Mouse (Mus musculus) MEL (cell line): ENCODE data around the gene Lrrc4.

Source experiments
- CTCF ChIP-seq, 3 experiments: IDR thresholded peaks in 2 of 3; conservative IDR thresholded peaks in 1 of 3; 2 replicates each; pipeline ENCODE4 v1.5.1; 2011 to 2012; ENCODE audit warnings: low read length in 3 of 3, low read depth in 2 of 3, mild to moderate bottlenecking in 2 of 3, improper control_type of control experiment in 1 of 3, inconsistent platforms in 1 of 3, mixed read lengths in 1 of 3, moderate library complexity in 1 of 3; ENCODE audit not compliant: control insufficient read depth in 1 of 3, insufficient read depth in 1 of 3, poor library complexity in 1 of 3, severe bottlenecking in 1 of 3
- EP300 ChIP-seq, 2 experiments: IDR thresholded peaks; 2 replicates each; pipeline ENCODE4 v1.6.1; 2011; ENCODE audit warnings: improper control_type of control experiment in 2 of 2, low read length in 2 of 2, low read depth in 1 of 2, mild to moderate bottlenecking in 1 of 2
- GATA1 ChIP-seq: IDR thresholded peaks from 2 replicates; pipeline ENCODE4 v1.6.1; 2011; ENCODE audit warnings: low read depth, low read length, improper control_type of control experiment
- POLR2AphosphoS2 ChIP-seq: IDR thresholded peaks from 2 replicates; pipeline ENCODE4 v1.6.1; 2011; ENCODE audit warnings: low read length, improper control_type of control experiment
- RAD21 ChIP-seq: IDR thresholded peaks from 2 replicates; pipeline ENCODE4 v1.6.1; 2011; ENCODE audit warnings: mild to moderate bottlenecking, low read depth, low read length, improper control_type of control experiment
- SMC3 ChIP-seq: IDR thresholded peaks from 2 replicates; pipeline ENCODE4 v1.6.1; 2011; ENCODE audit warnings: low read depth, low read length, improper control_type of control experiment
- TAL1 ChIP-seq: IDR thresholded peaks from 2 replicates; pipeline ENCODE4 v1.6.1; 2012; ENCODE audit warnings: mild to moderate bottlenecking, inconsistent platforms, low read length, moderate library complexity, mixed read lengths
- TCF12 ChIP-seq: IDR thresholded peaks from 2 replicates; pipeline ENCODE4 v1.6.1; 2014; ENCODE audit warnings: low read depth, mild to moderate bottlenecking, inconsistent platforms, low read length, improper control_type of control experiment, moderate library complexity

DNA sequence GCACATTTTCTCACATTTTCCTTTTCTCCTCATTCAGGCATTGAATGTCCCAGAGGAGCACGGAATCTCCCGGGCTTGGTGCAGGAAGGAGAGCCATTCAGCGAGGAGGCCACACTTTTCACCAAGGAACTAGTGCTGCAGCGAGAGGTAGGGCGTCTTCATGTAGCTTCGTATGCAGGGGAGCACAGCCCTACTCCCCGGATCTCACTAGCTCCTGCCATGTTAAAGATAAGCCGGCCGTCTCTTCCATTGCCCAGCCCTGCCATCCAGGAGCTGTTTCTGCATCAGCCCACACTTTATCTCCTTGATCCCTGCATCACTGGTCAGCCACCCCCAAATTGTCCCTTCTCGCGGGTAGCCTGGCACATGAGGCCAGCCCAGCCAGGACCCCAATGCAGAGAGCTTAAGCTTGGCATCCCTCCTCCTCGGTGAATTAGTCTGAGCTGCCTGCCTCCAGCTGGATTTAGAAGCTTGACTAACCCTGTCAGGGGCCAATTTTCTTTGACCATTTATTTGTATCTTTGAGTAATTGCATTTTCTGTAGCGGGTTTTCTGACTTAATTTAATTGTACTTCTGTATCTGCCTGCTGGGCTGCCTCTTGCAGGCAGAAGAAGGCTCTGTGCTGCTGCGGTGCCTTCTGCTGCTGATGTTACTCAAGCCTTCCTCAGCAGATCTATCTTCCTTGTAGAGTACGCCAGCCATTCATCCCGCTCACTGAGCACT lies 35.6 kb downstream of the Lrrc4 start:
- TF ChIP-seq SMC3 (no peak), CTCF (IDR thresholded peaks at IDR 0.05 in 2 of 3, conservative IDR thresholded peaks at IDR 0.05 in 1 of 3; ENCODE audit: control insufficient read depth in 1 of 3, insufficient read depth in 1 of 3, low read depth in 2 of 3, low read length in 3 of 3, poor library complexity in 1 of 3, severe bottlenecking in 1 of 3) (no peak), TCF12 (no peak), EP300 (IDR thresholded peaks at IDR 0.05; ENCODE audit: low read depth in 1 of 2, low read length in 2 of 2) (no peak), GATA1 (no peak), TAL1 (no peak), POLR2AphosphoS2 (no peak), RAD21 (no peak)
